10 mouse cellular contexts compared by ENCODE assay signal in genomic region chrX:6091996-6092757, GRCm38 (mm10). TPM values are rescaled to one million over a fixed set of nuclear protein-coding genes. Genes with fewer than 3 reads are reported as not detected.
DNase-seq lines count a peak whose midpoint lies in the region; ATAC-seq lines count a peak whose summit lies in the region.
"Had no signal": no experiment of that assay in that cellular context is flagged by ENCODE, and none has a peak within 500 bp of the region (broad histone marks: within the 10 kb centered on the region; RNA-seq: fewer than 3 reads in every experiment).

No protein-coding gene starts in this region.

- H3K27ac ChIP-seq in heart, embryonic 12.5 days (ENCODE audit: poor library complexity, severe bottlenecking), result no peak overlapping the region
- H3K27ac ChIP-seq in midbrain, embryonic 14.5 days (replicated peaks; ENCODE audit: low read depth, low read length), result peak overlapping the region; percentile 80

- H3K4me3 ChIP-seq in heart, embryonic 12.5 days, result peak overlapping the region; percentile 40
- H3K4me3 ChIP-seq in midbrain, embryonic 14.5 days (replicated peaks; ENCODE audit: low read depth, low read length), result peak overlapping the region; percentile 46

- intact Hi-C loops in heart, postnatal 36 days (cut with DNase I), result no loop called here

- no peaks in the 10 kb centered on the region for H3K4me1 ChIP-seq in heart, embryonic 12.5 days (replicated peaks)
- H3K4me1 ChIP-seq in midbrain, embryonic 14.5 days (ENCODE audit: control insufficient read depth, insufficient read depth, low read length), result no peaks in the 10 kb centered on the region

- ATAC-seq in heart, embryonic 12.5 days (ENCODE audit: insufficient number of reproducible peaks, low FRiP score), result peak; percentile 72; the same call in 1 of the 2 replicates
- peak; percentile 99 for ATAC-seq in frontal cortex, adult (ENCODE audit: low TSS enrichment)
- ATAC-seq in midbrain, embryonic 14.5 days (ENCODE audit: low FRiP score, low TSS enrichment), result peak; percentile 94

- WGBS in heart, embryonic 12.5 days, result 14% methylated on average over 29 of the region's 30 CpGs
- WGBS in midbrain, embryonic 14.5 days, result 9% methylated on average over 28 of the region's 30 CpGs

- H3K4me2 ChIP-seq in heart, embryonic 12.5 days, result peak overlapping the region; percentile 61
- H3K4me2 ChIP-seq in midbrain, embryonic 14.5 days (ENCODE audit: low read length), result peak overlapping the region; percentile 55

- no peaks in the 10 kb centered on the region for H3K36me3 ChIP-seq in heart, embryonic 12.5 days
- H3K36me3 ChIP-seq in midbrain, embryonic 14.5 days (ENCODE audit: control insufficient read depth, insufficient read depth, low read length), result no peaks in the 10 kb centered on the region

- H3K9ac ChIP-seq in heart, embryonic 12.5 days, result 0 out of 2 replicates have a peak overlapping the region, but pooled peaks have one; percentile 3
- peak overlapping the region; percentile 57; the same call in 1 of the 2 replicates for H3K9ac ChIP-seq in midbrain, embryonic 14.5 days (replicated peaks; ENCODE audit: low read length)

- H3K9me3 ChIP-seq in heart, embryonic 12.5 days (replicated peaks), result no peaks in the 10 kb centered on the region
- no peaks in the 10 kb centered on the region for H3K9me3 ChIP-seq in midbrain, embryonic 14.5 days (ENCODE audit: control insufficient read depth, low read length)

- DNase-seq in heart, postnatal 36 days, result no peak
- peak; percentile 62 for DNase-seq in cerebellum, adult 9-10 months
- DNase-seq in layer of hippocampus, adult 9-11 months, result peak; percentile 46
- DNase-seq in midbrain, embryonic 14.5 days, result peak; percentile 82
- DNase-seq in testis, postnatal 10 days (ENCODE audit: low spot score), result peak; percentile 55
- no peak for DNase-seq in spleen, adult 12 weeks (ENCODE audit: low spot score)

- peaks cover 10% of the 10 kb centered on the region; the same call in 1 of the 2 replicates for H3K27me3 ChIP-seq in heart, embryonic 12.5 days (replicated peaks)
- no peaks in the 10 kb centered on the region for H3K27me3 ChIP-seq in midbrain, embryonic 14.5 days (ENCODE audit: control insufficient read depth, insufficient read depth, low read length)

RNA-seq across cellular contexts. Expression of gene AU022751, which starts 9.0 kb away (rescaled TPM):
- not detected in 2 replicates for polyA plus RNA-seq in heart, embryonic 12.5 days (2016; fragmentation: Nextera tagmentation; extraction: Ambion mirVana)
- not detected for total RNA-seq in heart, postnatal 36 days (2021)
- not detected in 2 replicates for polyA plus RNA-seq in midbrain, embryonic 14.5 days (2014; fragmentation: Nextera tagmentation; extraction: Ambion mirVana)
- polyA plus RNA-seq: C2C12; spleen, adult 2 months had no signal

RNA-seq across cellular contexts. Expression of gene Nudt11, which starts 44.9 kb away (rescaled TPM):
- 8.1 and 9.3 TPM in 2 replicates for polyA plus RNA-seq in heart, embryonic 12.5 days (2016; fragmentation: Nextera tagmentation; extraction: Ambion mirVana)
- 1 to 10 TPM; 1.2 to 1.4 TPM for total RNA-seq in heart, postnatal 36 days (2021)
- 34.4 and 37.2 TPM in 2 replicates for polyA plus RNA-seq in midbrain, embryonic 14.5 days (2014; fragmentation: Nextera tagmentation; extraction: Ambion mirVana)
- polyA plus RNA-seq: C2C12; spleen, adult 2 months had no signal

Comparison
In these comparisons a context has a peak if more than half of its experiments do, and no peak if none do; other contexts are left out.
1. DNase-seq: peak in cerebellum, adult 9-10 months (single experiment), layer of hippocampus, adult 9-11 months (single experiment), midbrain, embryonic 14.5 days (single experiment) and testis, postnatal 10 days (single experiment); none in heart, postnatal 36 days (0 of 2) and spleen, adult 12 weeks (single experiment).
2. Peak in every context shown above with its lines, with median percentiles within 50 percentile points of each other: ATAC-seq.